Mouse (Mus musculus): ENCODE results near the gene Ppp1r36. TPM values are rescaled to one million over a fixed set of nuclear protein-coding genes. Genes with fewer than 3 reads are reported as not detected.
A peak's percentile ranks its signal among the peaks of the same experiment; 100 is the strongest.

The Ppp1r36 gene
- 4.5 and 4.8 TPM in 2 replicates for polyA plus RNA-seq (2015; fragmentation: Nextera tagmentation; extraction: Ambion mirVana)

DNA sequence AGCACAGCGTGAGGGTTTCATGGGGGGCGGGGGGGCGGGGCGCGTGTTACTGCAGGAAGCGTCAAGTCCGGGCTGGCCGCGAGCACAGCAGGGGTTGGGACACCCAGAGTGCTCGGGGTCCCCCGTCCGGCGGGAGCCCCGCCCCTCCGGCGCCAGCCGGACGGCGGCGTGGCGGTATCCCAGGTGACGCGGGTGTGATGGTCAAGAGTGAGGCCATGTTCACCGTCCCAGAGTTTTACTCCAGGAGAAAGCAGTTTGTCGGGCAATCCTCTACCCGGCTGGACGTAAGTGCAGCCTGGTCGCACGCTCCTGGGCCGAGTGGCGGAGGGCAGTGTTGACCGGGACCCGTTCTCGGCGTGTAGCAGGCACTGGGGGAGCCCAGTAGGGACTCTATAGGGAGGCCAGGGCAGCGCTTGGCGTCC lies at the start of gene Ppp1r36:
Ppp1r36 (plus strand) TSS at position 106 of the 422 bp plus-strand sequence.
- Histone ChIP-seq H3K27ac (no peak within 1 kb of the TSS; the same call in 1 of the 2 replicates), H3K36me3 (no peaks in the 10 kb centered on the region), H3K4me2 (replicated peaks) (peak within 1 kb of the TSS; percentile 81), H3K9ac (peak within 1 kb of the TSS; percentile 65), H3K9me3 (peaks cover 4% of the 10 kb centered on the region; the same call in 1 of the 2 replicates), H3K4me3 (peak within 1 kb of the TSS; percentile 49), H3K27me3 (no peaks in the 10 kb centered on the region), H3K4me1 (no peaks in the 10 kb centered on the region)
- ATAC-seq (ENCODE audit: low FRiP score, low read depth): peak; percentile 69
- WGBS: under 1% methylated on average over 37 of the region's 37 CpGs

GRCm38 (mm10) chr12:76368201-76368789 lies 49.0 kb upstream of the Ppp1r36 start:
- no peaks in the 10 kb centered on the region for H3K36me3 ChIP-seq
- H3K4me2 ChIP-seq (replicated peaks): peak overlapping the region; percentile 92
- 5% methylated on average over 9 of the region's 9 CpGs for WGBS
- H3K4me3 ChIP-seq: peak overlapping the region; percentile 95
- no peaks in the 10 kb centered on the region for H3K9me3 ChIP-seq
- peak overlapping the region; percentile 99 for H3K9ac ChIP-seq
- H3K27ac ChIP-seq: peak overlapping the region; percentile 100; the same call in 1 of the 2 replicates
- ATAC-seq (ENCODE audit: low FRiP score, low read depth): no peak
- no peaks in the 10 kb centered on the region for H3K27me3 ChIP-seq
- peaks cover 47% of the 10 kb centered on the region for H3K4me1 ChIP-seq

DNA sequence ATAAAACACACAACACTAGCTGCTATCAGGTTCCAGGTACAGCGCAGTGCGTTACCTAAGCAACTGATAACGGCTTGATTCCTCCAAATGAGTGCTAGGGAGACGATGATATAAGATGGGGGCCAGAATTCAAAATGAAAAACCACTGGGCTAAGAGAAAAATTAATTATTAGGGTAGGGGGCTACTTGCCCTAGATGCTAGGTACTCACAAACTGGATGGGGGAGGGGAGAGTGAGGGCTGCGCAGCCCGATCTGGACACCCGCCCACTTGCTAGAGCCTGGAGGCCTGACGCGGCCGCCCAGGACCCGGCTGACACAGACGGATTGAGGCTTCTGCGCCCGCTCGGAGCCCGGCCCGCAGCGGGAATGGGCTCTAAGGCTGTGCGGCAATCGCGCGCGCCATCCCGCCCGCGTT lies 48.5 kb upstream of the Ppp1r36 start:
- ATAC-seq (ENCODE audit: low FRiP score, low read depth): peak; percentile 9; the same call in 1 of the 2 replicates
- H3K4me3 ChIP-seq: peak overlapping the region; percentile 95
- H3K4me1 ChIP-seq: peaks cover 52% of the 10 kb centered on the region
- peak overlapping the region; percentile 99 for H3K9ac ChIP-seq
- H3K9me3 ChIP-seq: no peaks in the 10 kb centered on the region
- peak overlapping the region; percentile 92 for H3K4me2 ChIP-seq (replicated peaks)
- 2% methylated on average over 26 of the region's 26 CpGs for WGBS
- H3K27ac ChIP-seq: peak overlapping the region; percentile 100
- H3K36me3 ChIP-seq: no peaks in the 10 kb centered on the region
- no peaks in the 10 kb centered on the region for H3K27me3 ChIP-seq

DNA sequence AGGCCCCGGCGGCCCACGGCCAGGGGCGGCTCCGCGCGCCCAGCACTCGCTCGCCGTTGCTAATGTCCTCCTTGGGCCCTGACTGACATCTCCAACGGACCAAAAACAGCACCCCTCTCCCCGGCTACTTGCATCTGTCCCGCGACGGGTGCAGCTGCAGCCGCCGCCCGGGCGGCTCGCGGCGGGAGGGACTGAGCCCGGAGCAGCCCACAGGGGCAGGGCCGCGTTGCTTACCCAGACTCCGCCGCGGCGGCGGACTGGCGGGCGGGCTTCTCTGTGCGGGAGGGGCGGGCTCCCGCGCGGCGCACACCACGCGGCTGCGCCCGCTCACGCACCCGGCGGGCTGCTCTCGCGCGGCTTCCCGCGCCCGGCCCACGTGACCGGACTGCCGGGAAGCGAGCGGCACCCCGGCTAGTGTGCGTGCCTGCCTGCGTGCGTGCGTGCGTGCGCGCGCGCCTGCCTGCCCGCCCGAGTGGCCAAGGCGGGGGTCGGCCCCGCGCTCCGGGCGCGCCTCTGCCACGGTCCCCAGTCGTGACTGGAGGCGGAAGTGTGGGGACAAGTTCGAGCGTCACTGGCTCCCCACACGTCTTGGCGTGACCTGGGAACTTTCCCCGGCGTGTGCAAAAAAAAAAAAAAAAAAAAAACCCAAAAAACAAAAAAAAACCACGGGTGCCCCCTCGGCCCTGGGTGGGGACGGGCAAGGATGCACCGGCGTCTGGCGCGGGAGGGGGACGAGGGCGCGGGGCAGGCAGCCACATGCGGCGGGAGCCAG lies 47.9 kb upstream of the Ppp1r36 start, which contains the start of gene Zbtb25:
Zbtb25 (minus strand) TSS at position 397 of the 772 bp plus-strand sequence.
- under 1% methylated on average over 92 of the region's 96 CpGs for WGBS
- H3K27ac ChIP-seq: peak within 1 kb of the TSS; percentile 100
- peak within 1 kb of the TSS; percentile 92 for H3K4me2 ChIP-seq (replicated peaks)
- H3K9ac ChIP-seq: peak within 1 kb of the TSS; percentile 99
- no peaks in the 10 kb centered on the region for H3K36me3 ChIP-seq
- peaks cover 58% of the 10 kb centered on the region for H3K4me1 ChIP-seq
- peak; percentile 78 for ATAC-seq (ENCODE audit: low FRiP score, low read depth)
- H3K4me3 ChIP-seq: peak within 1 kb of the TSS; percentile 95
- H3K9me3 ChIP-seq: no peaks in the 10 kb centered on the region
- no peaks in the 10 kb centered on the region for H3K27me3 ChIP-seq

DNA sequence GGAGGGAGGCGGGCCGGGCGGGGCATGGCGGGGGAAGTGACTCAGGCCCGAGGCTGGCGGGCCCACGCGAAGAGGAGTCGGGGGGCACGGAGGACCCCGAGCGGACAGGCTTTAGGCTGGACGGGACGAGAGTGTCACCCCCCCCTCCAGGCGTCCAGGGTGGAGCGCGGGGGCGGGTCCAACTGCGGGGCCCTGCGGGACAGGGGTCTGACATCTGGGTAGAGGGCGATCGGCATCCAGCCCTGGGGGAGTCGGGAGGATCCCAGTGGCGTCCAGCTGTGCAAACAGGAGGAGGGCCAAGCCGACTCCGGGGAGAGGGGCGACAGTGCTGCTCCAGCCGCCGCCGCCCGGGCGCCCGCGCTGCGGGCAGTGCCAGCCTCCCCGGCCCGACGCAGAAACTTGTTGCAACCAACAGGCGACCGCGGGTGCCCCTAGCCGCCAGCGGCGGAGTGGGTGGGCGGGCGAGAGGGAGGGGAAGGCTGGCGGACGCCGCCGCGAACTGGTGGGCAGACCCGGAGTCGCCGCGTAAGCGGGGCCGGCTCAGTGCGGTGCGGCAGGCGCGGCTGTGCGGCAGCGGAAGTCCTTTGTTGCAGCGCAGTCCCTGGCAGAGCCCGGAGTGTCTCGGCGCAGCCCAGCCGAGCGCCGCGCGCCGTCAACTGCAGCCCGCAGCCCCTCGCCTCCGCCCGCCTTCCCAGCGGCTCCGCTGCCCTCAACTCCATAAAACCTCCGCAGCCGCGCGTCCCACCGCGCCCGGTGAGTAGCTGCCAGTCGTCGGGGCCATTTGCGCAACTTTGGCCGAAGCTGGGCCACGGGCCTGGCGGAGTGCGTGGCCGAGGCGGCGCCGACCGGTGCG lies 47.1 kb upstream of the Ppp1r36 start, which contains the start of gene Zbtb1:
Zbtb1 (plus strand) TSS at position 289 of the 853 bp plus-strand sequence.
- no peaks in the 10 kb centered on the region for H3K9me3 ChIP-seq
- H3K36me3 ChIP-seq: no peaks in the 10 kb centered on the region
- H3K27me3 ChIP-seq: no peaks in the 10 kb centered on the region
- ATAC-seq (ENCODE audit: low FRiP score, low read depth): peak; percentile 48
- H3K4me1 ChIP-seq: peaks cover 64% of the 10 kb centered on the region
- peak within 1 kb of the TSS; percentile 100 for H3K27ac ChIP-seq
- peak within 1 kb of the TSS; percentile 99 for H3K9ac ChIP-seq
- under 1% methylated on average over 81 of the region's 99 CpGs for whole genome bisulfite sequencing
- H3K4me2 ChIP-seq (replicated peaks): peak within 1 kb of the TSS; percentile 92
- H3K4me3 ChIP-seq: peak within 1 kb of the TSS; percentile 95

GRCm38 (mm10) chr12:76370831-76371571 lies 46.3 kb upstream of the Ppp1r36 start:
- peak; percentile 54 for ATAC-seq (ENCODE audit: low FRiP score, low read depth)
- Histone ChIP-seq H3K4me1 (peaks cover 60% of the 10 kb centered on the region), H3K27ac (peak overlapping the region; percentile 100), H3K9me3 (no peaks in the 10 kb centered on the region), H3K27me3 (no peaks in the 10 kb centered on the region), H3K9ac (peak overlapping the region; percentile 99), H3K4me3 (peak overlapping the region; percentile 95), H3K36me3 (no peaks in the 10 kb centered on the region), H3K4me2 (replicated peaks) (peak overlapping the region; percentile 92)
- WGBS: under 1% methylated on average over 62 of the region's 63 CpGs

GRCm38 (mm10) chr12:76372046-76372445 lies 45.3 kb upstream of the Ppp1r36 start:
- Histone ChIP-seq H3K4me3 (peak overlapping the region; percentile 95), H3K27me3 (no peaks in the 10 kb centered on the region), H3K9ac (peak overlapping the region; percentile 99), H3K36me3 (no peaks in the 10 kb centered on the region), H3K9me3 (no peaks in the 10 kb centered on the region), H3K4me1 (peaks cover 51% of the 10 kb centered on the region), H3K4me2 (replicated peaks) (peak overlapping the region; percentile 92), H3K27ac (no peak overlapping the region)
- ATAC-seq (ENCODE audit: low FRiP score, low read depth): no peak
- WGBS: 25% methylated on average over 7 of the region's 7 CpGs

DNA sequence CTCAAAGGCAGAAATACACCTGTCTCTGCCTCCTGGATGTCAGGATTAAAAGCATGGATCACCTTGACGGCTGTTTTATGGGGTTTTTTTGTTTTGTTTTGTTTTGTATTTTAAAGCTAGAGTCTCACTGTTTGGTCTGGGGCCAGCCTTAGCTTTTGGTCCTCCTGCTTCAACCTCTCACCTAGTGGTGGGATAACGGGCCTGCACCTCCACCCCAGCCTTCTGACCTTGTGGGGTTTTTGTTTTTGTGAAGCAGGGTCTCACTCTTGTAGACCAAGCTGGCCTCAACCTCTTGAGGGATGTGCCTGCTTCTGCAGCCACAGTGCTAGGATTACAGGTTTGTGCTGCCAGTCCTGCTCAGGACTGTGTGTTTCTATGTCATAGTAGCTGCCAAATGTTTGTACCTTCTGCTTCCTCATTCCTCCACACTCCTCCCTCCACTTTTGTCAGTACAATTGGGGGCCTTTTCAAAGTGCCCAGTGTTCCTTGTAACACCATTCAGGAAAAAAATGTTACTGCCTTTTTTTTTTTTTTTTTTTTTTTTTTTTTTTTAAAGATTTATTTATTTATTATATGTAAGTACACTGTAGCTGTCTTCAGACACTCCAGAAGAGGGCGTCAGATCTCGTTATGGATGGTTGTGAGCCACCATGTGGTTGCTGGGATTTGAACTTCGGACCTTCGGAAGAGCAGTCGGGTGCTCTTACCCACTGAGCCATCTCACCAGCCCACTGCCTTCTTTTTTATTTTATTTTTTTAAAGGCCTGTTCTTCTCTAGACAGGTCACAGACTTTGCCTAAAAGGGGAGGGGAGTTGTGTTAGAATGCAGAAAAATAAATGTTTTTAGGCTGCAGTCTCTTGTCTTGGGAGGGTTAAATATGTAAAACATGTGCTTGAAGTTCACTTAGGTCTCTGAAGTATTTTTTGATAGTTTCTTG lies 44.2 kb upstream of the Ppp1r36 start:
- no peak for ATAC-seq (ENCODE audit: low FRiP score, low read depth)
- H3K9ac ChIP-seq: no peak overlapping the region; the same call in 1 of the 2 replicates
- peaks cover 48% of the 10 kb centered on the region for H3K4me1 ChIP-seq
- H3K4me2 ChIP-seq (replicated peaks): peak overlapping the region; percentile 92
- H3K36me3 ChIP-seq: no peaks in the 10 kb centered on the region
- H3K9me3 ChIP-seq: no peaks in the 10 kb centered on the region
- peak overlapping the region; percentile 95; the same call in 1 of the 2 replicates for H3K4me3 ChIP-seq
- 73% methylated on average over 5 of the region's 7 CpGs for WGBS
- no peaks in the 10 kb centered on the region for H3K27me3 ChIP-seq
- no peak overlapping the region for H3K27ac ChIP-seq

GRCm38 (mm10) chr12:76373991-76374390 lies 43.3 kb upstream of the Ppp1r36 start:
- H3K27me3 ChIP-seq: no peaks in the 10 kb centered on the region

DNA sequence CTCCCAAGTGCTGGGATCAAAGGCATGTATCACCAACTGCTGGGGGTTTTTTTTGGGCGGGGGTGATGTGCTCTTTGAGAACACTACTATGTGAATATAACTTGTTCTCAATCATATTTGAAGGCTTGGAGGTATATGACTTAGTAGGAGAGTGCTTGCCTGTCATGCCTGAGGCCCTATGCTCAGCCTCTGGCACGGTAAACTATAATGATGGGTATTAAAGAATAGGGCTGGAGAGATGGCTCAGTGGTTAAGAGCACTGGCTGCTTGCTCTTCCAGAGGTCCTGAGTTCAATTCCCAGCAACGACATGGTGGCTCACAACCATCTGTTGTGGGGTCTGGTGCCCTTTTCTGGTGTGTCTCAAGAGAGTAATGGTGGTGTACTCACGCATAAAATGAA lies 42.4 kb upstream of the Ppp1r36 start:
- ATAC-seq (ENCODE audit: low FRiP score, low read depth): no peak
- no peaks in the 10 kb centered on the region for H3K9me3 ChIP-seq
- peaks cover 47% of the 10 kb centered on the region for H3K4me1 ChIP-seq
- H3K4me3 ChIP-seq: no peak overlapping the region
- H3K9ac ChIP-seq: no peak overlapping the region
- H3K27me3 ChIP-seq: no peaks in the 10 kb centered on the region
- no peaks in the 10 kb centered on the region for H3K36me3 ChIP-seq
- no peak overlapping the region for H3K4me2 ChIP-seq (replicated peaks)
- no peak overlapping the region for H3K27ac ChIP-seq
- 67% methylated on average over 4 of the region's 4 CpGs for WGBS

More at GRCm38 (mm10) chr12:76373991-76374390, 43.3 kb upstream of the Ppp1r36 start:
- WGBS: 63% methylated on average over 6 of the region's 6 CpGs
- no peaks in the 10 kb centered on the region for H3K9me3 ChIP-seq
- no peak overlapping the region for H3K27ac ChIP-seq
- no peak for ATAC-seq (ENCODE audit: low FRiP score, low read depth)
- H3K4me1 ChIP-seq: peaks cover 42% of the 10 kb centered on the region
- H3K9ac ChIP-seq: no peak overlapping the region
- H3K36me3 ChIP-seq: no peaks in the 10 kb centered on the region
- H3K4me3 ChIP-seq: no peak overlapping the region
- no peak overlapping the region for H3K4me2 ChIP-seq (replicated peaks)
